Mouse (Mus musculus): Measurements from ENCODE around the gene Atg14. TPM values are rescaled to one million over a fixed set of nuclear protein-coding genes. Genes with fewer than 3 reads are reported as not detected.
"Not testable (repeated sequence)": the region's sequence is repeated elsewhere in the genome, so short reads cannot be mapped to it uniquely, and the experiment has no call there.

The Atg14 gene
- polyA plus RNA-seq, 1 experiment from 2014 or later: 15.9 TPM

DNA sequence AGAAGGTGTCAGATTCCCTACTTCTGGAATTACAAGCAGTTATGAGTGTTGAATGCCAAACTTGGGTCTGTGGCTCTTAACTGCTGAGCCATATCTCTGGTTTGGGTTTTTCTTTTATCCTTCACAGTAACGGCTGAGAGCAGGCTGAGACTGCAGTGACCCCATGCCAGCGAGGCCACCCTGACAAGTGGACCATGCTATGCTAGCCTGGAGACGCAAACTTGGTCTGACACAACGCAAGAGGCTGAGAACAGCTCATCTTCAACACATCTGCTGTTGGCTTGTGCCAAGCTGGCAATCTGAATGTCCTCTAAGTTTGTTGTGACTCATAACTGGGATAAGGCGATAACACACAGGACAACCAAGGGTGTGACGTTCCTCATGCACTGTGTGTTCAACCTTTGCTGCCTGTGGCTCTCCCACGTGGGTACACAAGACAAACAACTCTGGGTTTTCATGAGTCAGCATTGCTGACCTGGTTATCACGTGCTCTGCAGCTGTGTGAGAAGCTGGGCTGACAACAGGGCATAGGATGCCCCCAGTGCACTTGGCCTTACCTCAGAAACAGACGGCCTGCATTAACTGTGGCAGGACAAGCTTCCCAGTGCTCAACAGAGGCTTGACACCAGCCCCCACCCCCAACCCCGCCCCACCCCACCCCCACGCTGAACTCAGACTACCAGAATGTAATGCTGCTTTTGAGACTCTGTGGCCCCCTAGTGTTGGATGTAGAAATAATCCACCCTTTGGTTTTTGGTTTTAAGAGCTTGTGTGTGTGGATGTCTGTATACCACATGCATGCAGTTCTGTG lies 36.9 kb downstream of the Atg14 start:
- Histone ChIP-seq H3K9me3 (ENCODE audit: control insufficient read depth, low read length) (no peaks in the 10 kb centered on the region), H3K36me3 (replicated peaks; ENCODE audit: control insufficient read depth, insufficient read depth) (peaks cover 26% of the 10 kb centered on the region), H3K4me1 (replicated peaks; ENCODE audit: control insufficient read depth, insufficient read depth, low read length) (no peaks in the 10 kb centered on the region), H3K4me3 (replicated peaks; ENCODE audit: low read length) (no peak overlapping the region), H3K9ac (no peak overlapping the region), H3K27ac (no peak overlapping the region), H3K27me3 (ENCODE audit: control insufficient read depth, insufficient read depth, low read length) (no peaks in the 10 kb centered on the region), H3K4me2 (replicated peaks) (no peak overlapping the region)
- ATAC-seq (ENCODE audit: low FRiP score) (peak; percentile 55), DNase-seq (ENCODE audit: low spot score) (peak; percentile 65)
- WGBS: 50% methylated on average over 11 of the region's 11 CpGs

DNA sequence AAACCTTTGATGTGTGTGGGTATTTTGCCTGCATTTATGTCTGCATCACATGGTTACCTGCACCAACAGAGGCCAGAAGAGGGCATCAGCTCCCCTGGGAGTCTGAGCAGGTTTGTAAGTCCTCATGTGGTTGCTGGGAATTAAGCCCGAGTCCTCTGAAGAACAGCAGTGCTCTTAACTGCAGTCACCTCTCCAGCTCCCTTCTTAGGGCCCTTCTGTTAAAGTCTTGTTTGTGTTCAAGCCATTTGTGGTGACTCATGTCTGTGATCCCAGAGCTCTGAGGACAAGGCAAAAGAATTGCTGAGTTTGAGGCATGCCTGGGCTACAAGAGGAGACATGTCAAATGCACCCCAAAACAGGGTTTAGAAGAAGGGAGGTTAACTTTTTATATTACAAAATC lies 38.0 kb downstream of the Atg14 start:
- no peak overlapping the region for H3K4me2 ChIP-seq (replicated peaks)
- no peak overlapping the region for H3K4me3 ChIP-seq (replicated peaks; ENCODE audit: low read length)
- H3K36me3 ChIP-seq (replicated peaks; ENCODE audit: control insufficient read depth, insufficient read depth): peaks cover 26% of the 10 kb centered on the region
- H3K9ac ChIP-seq: no peak overlapping the region
- H3K9me3 ChIP-seq (ENCODE audit: control insufficient read depth, low read length): no peaks in the 10 kb centered on the region
- DNase-seq (ENCODE audit: low spot score) (no peak), ATAC-seq (ENCODE audit: low FRiP score) (no peak)
- no peak overlapping the region for H3K27ac ChIP-seq
- no peaks in the 10 kb centered on the region for H3K4me1 ChIP-seq (replicated peaks; ENCODE audit: control insufficient read depth, insufficient read depth, low read length)
- no peaks in the 10 kb centered on the region for H3K27me3 ChIP-seq (ENCODE audit: control insufficient read depth, insufficient read depth, low read length)
- WGBS: 92% methylated on average over 1 of the region's 1 CpGs

DNA sequence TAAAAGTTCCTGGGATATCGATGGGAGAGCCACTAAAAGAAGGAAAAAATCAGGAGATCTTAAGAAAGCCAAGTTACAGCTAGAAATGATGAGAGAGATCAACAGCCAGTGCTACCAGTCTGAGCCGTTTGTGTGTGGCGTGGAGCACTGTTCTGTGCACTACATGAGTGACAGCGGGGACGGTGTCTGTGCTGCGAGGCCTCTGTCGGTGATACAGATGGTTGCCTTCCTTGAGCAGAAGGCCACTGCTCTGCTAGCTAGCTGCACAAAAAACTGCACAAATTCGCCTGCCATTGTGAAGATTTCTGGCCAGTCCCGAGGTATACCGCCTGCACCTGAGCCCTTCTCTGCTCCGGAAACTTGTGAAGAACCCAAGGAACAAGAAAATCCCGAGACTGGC lies 40.9 kb downstream of the Atg14 start:
- H3K9ac ChIP-seq; H3K4me2 ChIP-seq (replicated peaks); H3K4me1 ChIP-seq (replicated peaks; ENCODE audit: control insufficient read depth, insufficient read depth, low read length); H3K27me3 ChIP-seq (ENCODE audit: control insufficient read depth, insufficient read depth, low read length); ATAC-seq (ENCODE audit: low FRiP score); H3K4me3 ChIP-seq (replicated peaks; ENCODE audit: low read length); H3K27ac ChIP-seq; H3K9me3 ChIP-seq (ENCODE audit: control insufficient read depth, low read length); DNase-seq (ENCODE audit: low spot score): not testable (repeated sequence)
- WGBS: 94% methylated on average over 11 of the region's 12 CpGs
- peaks cover 31% of the 10 kb centered on the region for H3K36me3 ChIP-seq (replicated peaks; ENCODE audit: control insufficient read depth, insufficient read depth)

DNA sequence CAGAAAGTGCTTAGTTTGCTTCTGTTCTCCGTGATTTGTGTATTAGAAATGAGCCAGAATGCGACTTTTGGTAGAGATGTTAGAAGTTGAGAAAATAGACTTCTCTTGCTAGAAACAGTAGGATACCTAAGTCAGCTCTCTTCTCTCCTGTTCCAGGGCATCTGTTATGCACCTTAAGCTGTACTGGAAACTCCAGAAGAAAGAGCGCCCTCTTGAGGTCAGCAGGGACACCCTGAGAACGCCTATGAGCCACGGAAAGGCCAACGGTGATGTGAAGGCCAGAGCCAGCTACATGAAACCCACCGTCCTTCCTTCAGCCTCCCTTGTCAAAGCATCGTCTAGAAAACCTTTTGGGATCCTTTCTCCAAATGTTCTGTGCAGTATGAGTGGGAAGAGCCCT lies 41.4 kb downstream of the Atg14 start:
- 49% methylated on average over 8 of the region's 8 CpGs for WGBS
- ATAC-seq (ENCODE audit: low FRiP score): no peak
- no peaks in the 10 kb centered on the region for H3K27me3 ChIP-seq (ENCODE audit: control insufficient read depth, insufficient read depth, low read length)

DNA sequence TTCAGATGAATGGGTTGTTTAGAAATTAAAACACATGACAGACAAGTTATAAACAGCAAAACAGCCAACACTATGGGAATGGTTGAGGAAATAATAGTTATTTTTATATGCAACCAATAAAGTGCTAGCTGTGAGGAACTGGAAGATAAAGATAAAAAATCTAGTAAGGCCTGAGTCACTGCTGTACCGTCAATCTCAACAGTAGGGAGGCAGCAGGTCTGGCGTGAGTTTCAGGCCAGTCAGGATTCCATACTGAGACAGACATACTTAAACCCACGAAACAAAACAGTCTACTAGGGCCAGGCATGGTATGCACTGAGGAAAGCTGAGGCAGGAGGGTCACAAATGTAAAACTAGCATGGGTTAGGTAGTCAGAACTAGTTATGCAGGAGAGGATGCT lies 42.2 kb downstream of the Atg14 start:
- H3K27me3 ChIP-seq (ENCODE audit: control insufficient read depth, insufficient read depth, low read length): no peaks in the 10 kb centered on the region
- no peak for ATAC-seq (ENCODE audit: low FRiP score)
- H3K9ac ChIP-seq: no peak overlapping the region
- no peak overlapping the region for H3K27ac ChIP-seq
- WGBS: 90% methylated on average over 3 of the region's 3 CpGs
- H3K36me3 ChIP-seq (replicated peaks; ENCODE audit: control insufficient read depth, insufficient read depth): peaks cover 31% of the 10 kb centered on the region
- H3K9me3 ChIP-seq (ENCODE audit: control insufficient read depth, low read length): no peaks in the 10 kb centered on the region
- no peaks in the 10 kb centered on the region for H3K4me1 ChIP-seq (replicated peaks; ENCODE audit: control insufficient read depth, insufficient read depth, low read length)
- no peak for DNase-seq (ENCODE audit: low spot score)
- no peak overlapping the region for H3K4me2 ChIP-seq (replicated peaks)
- H3K4me3 ChIP-seq (replicated peaks; ENCODE audit: low read length): no peak overlapping the region

More for the DNA sequence above, 41.4 kb downstream of the Atg14 start:
- Histone ChIP-seq H3K9me3 (ENCODE audit: control insufficient read depth, low read length) (no peaks in the 10 kb centered on the region), H3K4me3 (replicated peaks; ENCODE audit: low read length) (no peak overlapping the region), H3K9ac (no peak overlapping the region), H3K27ac (no peak overlapping the region), H3K36me3 (replicated peaks; ENCODE audit: control insufficient read depth, insufficient read depth) (peaks cover 31% of the 10 kb centered on the region), H3K4me2 (replicated peaks) (no peak overlapping the region), H3K4me1 (replicated peaks; ENCODE audit: control insufficient read depth, insufficient read depth, low read length) (no peaks in the 10 kb centered on the region)
- DNase-seq (ENCODE audit: low spot score): peak; percentile 75

DNA sequence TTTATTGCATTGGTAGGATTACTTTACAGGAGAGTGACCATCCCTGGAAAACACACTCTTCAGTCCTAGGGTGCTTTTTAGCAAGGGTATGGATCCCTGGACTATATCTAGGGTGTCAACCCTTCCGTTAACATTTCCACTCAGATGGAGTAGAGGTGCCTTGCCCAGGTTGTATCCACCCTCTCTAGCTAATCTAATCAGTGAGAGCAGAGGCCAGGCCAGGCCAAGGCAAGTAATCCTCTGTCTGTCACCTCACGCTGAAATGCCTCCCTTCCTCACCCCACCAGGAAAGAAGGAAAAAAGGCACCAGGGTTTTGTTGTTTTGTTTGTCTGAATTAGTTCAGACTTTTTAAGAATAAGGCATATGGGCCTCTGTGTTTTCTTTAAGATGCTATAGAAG lies 42.6 kb downstream of the Atg14 start:
- no peak overlapping the region for H3K9ac ChIP-seq
- peaks cover 31% of the 10 kb centered on the region for H3K36me3 ChIP-seq (replicated peaks; ENCODE audit: control insufficient read depth, insufficient read depth)
- 88% methylated on average over 2 of the region's 2 CpGs for WGBS
- no peaks in the 10 kb centered on the region for H3K9me3 ChIP-seq (ENCODE audit: control insufficient read depth, low read length)
- DNase-seq (ENCODE audit: low spot score) (no peak), ATAC-seq (ENCODE audit: low FRiP score) (no peak)
- H3K27ac ChIP-seq: no peak overlapping the region
- H3K4me1 ChIP-seq (replicated peaks; ENCODE audit: control insufficient read depth, insufficient read depth, low read length): no peaks in the 10 kb centered on the region
- no peak overlapping the region for H3K4me3 ChIP-seq (replicated peaks; ENCODE audit: low read length)
- H3K4me2 ChIP-seq (replicated peaks): no peak overlapping the region
- no peaks in the 10 kb centered on the region for H3K27me3 ChIP-seq (ENCODE audit: control insufficient read depth, insufficient read depth, low read length)

DNA sequence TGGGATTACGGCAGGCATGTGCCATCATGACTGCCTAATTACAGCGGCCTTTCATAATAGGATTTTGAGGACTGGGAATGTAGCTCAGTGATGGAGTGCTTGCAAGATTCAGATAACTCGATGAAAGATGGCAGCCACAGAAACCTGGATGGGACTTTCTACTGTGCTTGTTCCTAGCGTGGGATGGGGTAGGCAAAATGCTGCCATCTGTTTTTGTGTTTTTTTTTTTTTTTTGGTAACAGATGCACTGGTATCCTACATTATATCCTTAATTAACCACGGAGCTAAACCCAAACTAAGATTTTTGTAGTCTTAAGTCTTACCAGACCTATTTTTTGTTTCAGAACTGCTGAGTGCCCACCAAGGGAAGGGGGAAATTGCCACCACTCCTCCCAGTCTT lies 44.6 kb downstream of the Atg14 start:
- Histone ChIP-seq H3K4me3 (replicated peaks; ENCODE audit: low read length) (no peak overlapping the region), H3K9ac (no peak overlapping the region), H3K4me2 (replicated peaks) (no peak overlapping the region), H3K27ac (no peak overlapping the region), H3K4me1 (replicated peaks; ENCODE audit: control insufficient read depth, insufficient read depth, low read length) (no peaks in the 10 kb centered on the region), H3K9me3 (ENCODE audit: control insufficient read depth, low read length) (no peaks in the 10 kb centered on the region), H3K36me3 (replicated peaks; ENCODE audit: control insufficient read depth, insufficient read depth) (peaks cover 17% of the 10 kb centered on the region; the same call in 1 of the 2 replicates), H3K27me3 (ENCODE audit: control insufficient read depth, insufficient read depth, low read length) (no peaks in the 10 kb centered on the region)
- 87% methylated on average over 5 of the region's 5 CpGs for WGBS
- no peak for DNase-seq (ENCODE audit: low spot score)
- no peak for ATAC-seq (ENCODE audit: low FRiP score)

DNA sequence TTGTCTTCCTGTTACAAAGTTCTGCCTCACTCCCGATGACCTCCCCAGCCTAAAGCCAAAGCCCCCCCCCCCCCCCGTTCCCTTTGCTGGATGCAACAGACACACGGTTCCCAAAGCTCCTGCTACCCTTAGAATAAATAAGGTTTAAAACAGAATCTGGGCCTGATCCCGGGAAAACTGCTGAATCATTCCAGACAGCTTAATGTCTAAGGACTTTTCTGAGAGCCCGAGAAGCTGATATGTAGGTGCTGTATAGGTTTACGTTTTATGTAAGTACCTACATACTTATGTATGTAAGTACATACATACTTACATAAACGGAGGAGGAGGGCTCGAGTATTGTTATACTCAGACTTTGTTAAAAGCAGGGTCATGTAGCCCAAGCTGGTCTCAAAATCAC lies 45.1 kb downstream of the Atg14 start:
- Histone ChIP-seq H3K9ac (no peak overlapping the region), H3K9me3 (ENCODE audit: control insufficient read depth, low read length) (no peaks in the 10 kb centered on the region), H3K4me1 (replicated peaks; ENCODE audit: control insufficient read depth, insufficient read depth, low read length) (no peaks in the 10 kb centered on the region), H3K36me3 (replicated peaks; ENCODE audit: control insufficient read depth, insufficient read depth) (peaks cover 14% of the 10 kb centered on the region; the same call in 1 of the 2 replicates), H3K4me2 (replicated peaks) (no peak overlapping the region), H3K27me3 (ENCODE audit: control insufficient read depth, insufficient read depth, low read length) (no peaks in the 10 kb centered on the region), H3K4me3 (replicated peaks; ENCODE audit: low read length) (no peak overlapping the region), H3K27ac (no peak overlapping the region)
- no peak for ATAC-seq (ENCODE audit: low FRiP score)
- no peak for DNase-seq (ENCODE audit: low spot score)
- WGBS: 87% methylated on average over 8 of the region's 8 CpGs

DNA sequence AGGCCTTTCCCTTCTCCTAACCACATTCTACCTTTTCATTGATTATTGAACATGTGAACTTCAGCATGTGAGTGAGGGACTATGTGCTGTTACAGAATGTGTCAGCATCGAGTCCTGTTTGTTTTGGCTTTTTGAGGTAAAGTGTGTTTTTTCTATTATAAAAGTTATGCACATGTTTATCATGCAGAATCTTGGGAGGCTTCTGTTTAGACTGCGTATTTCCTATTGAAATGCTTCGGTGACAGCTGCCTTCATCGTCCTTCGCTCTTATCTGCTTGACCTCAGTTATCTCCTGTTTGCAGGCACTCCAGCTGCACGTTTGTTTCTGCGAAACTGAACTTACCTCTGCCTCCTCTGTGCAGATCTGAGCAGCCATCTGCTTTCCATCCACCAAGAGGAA lies 48.1 kb downstream of the Atg14 start:
- Histone ChIP-seq H3K9ac (no peak overlapping the region), H3K36me3 (replicated peaks; ENCODE audit: control insufficient read depth, insufficient read depth) (0 out of 2 replicates have a peak, but pooled peaks cover 4% of the 10 kb centered on the region), H3K27me3 (ENCODE audit: control insufficient read depth, insufficient read depth, low read length) (no peaks in the 10 kb centered on the region), H3K4me1 (replicated peaks; ENCODE audit: control insufficient read depth, insufficient read depth, low read length) (no peaks in the 10 kb centered on the region), H3K4me2 (replicated peaks) (no peak overlapping the region), H3K27ac (no peak overlapping the region), H3K9me3 (ENCODE audit: control insufficient read depth, low read length) (no peaks in the 10 kb centered on the region), H3K4me3 (replicated peaks; ENCODE audit: low read length) (no peak overlapping the region)
- 89% methylated on average over 7 of the region's 7 CpGs for WGBS
- DNase-seq (ENCODE audit: low spot score) (no peak), ATAC-seq (ENCODE audit: low FRiP score) (no peak)
